Mouse (Mus musculus): Measurements from ENCODE around the gene Fstl4.

- TF ChIP-seq CTCF (IDR thresholded peaks at IDR 0.05) (no peak), POLR2A (IDR thresholded peaks at IDR 0.05; ENCODE audit: insufficient read depth, low read depth, low read length) (no peak)
Measured at GRCm38 (mm10) chr11:53162385-53162784, 398.0 kb downstream of the Fstl4 start.
